Mouse (Mus musculus): ENCODE data around the gene Tigd3. TPM values are rescaled to one million over a fixed set of nuclear protein-coding genes. Genes with fewer than 3 reads are reported as not detected.

Tigd3 gene
- polyA plus RNA-seq, 1 experiment, result 0.94 TPM

DNA sequence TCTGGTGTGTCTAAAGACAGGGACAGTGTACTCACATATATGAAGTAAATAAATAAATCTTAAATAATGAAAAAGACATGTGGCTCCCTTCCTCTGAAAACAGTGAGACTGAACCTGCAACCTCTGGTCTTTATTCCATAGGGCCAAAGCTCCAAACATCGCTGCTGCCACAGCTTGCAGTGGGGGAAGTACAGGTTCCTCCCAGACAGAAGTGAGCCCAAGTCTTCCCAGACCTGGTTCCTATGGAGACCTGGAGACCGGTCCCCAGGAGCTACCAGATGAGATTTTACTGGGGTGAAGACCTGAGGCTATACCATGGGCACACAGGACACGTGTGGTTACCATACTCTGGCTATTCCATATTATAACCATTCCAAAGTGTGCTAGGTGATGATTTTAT, 43.1 kb downstream of the Tigd3 start:
- Histone ChIP-seq H3K27ac (ENCODE audit: control insufficient read depth, insufficient read depth, low read depth, low read length) (peak overlapping the region; percentile 32), H3K4me1 (ENCODE audit: control insufficient read depth, insufficient read depth, low read length) (peaks cover 23% of the 10 kb centered on the region), H3K36me3 (ENCODE audit: control insufficient read depth, insufficient read depth, low read length) (peaks cover 1% of the 10 kb centered on the region), H3K27me3 (ENCODE audit: control insufficient read depth, insufficient read depth, low read length) (no peaks in the 10 kb centered on the region), H3K4me3 (ENCODE audit: control insufficient read depth, low read depth, low read length) (peak overlapping the region; percentile 96)
- TF ChIP-seq POLR2A (IDR thresholded peaks at IDR 0.05; ENCODE audit: control insufficient read depth, low read depth, low read length) (no peak), CTCF (IDR thresholded peaks at IDR 0.05; ENCODE audit: control insufficient read depth, insufficient read depth, insufficient replicate concordance, low read depth, low read length) (no peak)

DNA sequence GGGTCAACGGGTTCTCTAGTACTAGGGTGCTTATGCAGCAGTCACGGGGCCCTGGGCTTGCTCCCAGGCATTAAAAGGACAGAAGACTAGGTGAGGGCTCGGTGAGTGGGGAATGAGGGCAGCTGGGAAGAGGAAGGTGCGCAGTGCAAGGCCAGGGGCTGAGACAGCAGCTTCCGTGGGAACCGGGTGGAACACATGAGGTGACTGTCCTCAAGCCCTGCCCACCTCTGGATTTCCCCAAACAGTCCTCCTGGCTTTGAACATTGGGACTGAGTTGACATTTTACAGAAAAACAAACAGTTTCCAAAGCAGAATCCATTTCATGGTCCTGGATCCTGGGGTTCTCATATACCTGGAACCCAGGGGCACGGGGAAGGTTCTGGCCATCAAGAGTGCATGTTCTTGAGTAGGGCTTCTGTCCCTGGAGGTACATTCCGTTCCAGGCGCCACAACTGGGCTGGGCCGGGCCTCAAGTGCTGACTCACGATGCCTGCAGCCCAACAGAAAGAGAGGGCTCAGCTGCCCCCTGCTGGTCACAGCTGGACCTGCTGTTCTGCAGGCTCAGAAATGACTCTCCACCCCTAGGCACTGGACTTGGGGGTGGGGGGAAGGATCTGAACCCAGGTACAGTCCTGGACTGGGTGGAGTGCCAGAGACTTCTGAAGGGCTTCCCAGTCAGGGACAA, 44.0 kb downstream of the Tigd3 start:
- Histone ChIP-seq H3K36me3 (ENCODE audit: control insufficient read depth, insufficient read depth, low read length) (no peaks in the 10 kb centered on the region; the same call in none of the 2 replicates), H3K27ac (ENCODE audit: control insufficient read depth, insufficient read depth, low read depth, low read length) (peak overlapping the region; percentile 73), H3K4me3 (ENCODE audit: control insufficient read depth, low read depth, low read length) (peak overlapping the region; percentile 96), H3K4me1 (ENCODE audit: control insufficient read depth, insufficient read depth, low read length) (peaks cover 26% of the 10 kb centered on the region), H3K27me3 (ENCODE audit: control insufficient read depth, insufficient read depth, low read length) (no peaks in the 10 kb centered on the region)
- peak; percentile 86 for TF ChIP-seq CTCF (IDR thresholded peaks at IDR 0.05; ENCODE audit: control insufficient read depth, insufficient read depth, insufficient replicate concordance, low read depth, low read length)
- TF ChIP-seq POLR2A (IDR thresholded peaks at IDR 0.05; ENCODE audit: control insufficient read depth, low read depth, low read length), result no peak

DNA sequence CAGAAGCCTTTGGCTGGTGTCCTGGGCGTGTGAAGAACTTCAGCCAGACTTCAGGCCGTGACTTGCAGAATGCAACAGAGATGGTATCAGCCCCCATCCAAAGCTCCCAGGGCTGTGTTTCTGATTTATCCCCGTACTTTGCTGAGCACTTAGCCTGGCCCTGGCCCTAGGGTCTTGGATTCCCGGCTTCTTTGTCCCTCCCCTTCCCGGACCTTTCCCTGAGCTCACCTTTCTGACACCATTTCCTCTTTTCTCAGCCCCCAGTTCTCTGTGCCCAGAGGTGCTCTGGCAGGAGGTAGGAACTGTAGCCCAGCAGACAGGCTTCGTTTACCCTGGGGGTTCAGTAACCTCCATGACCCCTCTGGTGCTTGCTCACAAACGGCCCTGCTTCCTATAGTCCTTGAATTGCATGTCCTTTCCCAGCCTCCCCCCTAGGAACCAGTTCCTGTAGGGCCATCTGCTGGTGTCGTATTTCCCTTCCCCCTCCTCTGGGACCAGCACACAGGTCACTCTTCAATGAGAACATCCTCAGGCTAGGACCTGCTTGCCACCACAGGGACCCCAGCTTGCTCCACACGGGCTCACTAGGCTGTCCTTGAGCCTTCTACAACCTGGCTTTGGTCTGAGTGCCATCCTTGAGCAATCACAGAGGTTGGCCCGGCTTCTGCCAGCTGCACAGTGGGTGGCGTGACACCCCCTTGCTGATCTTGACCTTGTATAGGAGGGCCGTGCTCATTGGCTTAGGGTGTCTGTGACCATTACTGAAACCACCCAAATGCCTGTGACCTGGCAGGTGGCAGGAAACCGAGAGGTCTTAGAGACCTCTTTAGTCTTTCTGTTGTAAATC, 44.9 kb downstream of the Tigd3 start:
- TF ChIP-seq POLR2A (IDR thresholded peaks at IDR 0.05; ENCODE audit: control insufficient read depth, low read depth, low read length) (0 out of 2 replicates have a peak, but pooled peaks have one; percentile 10), CTCF (IDR thresholded peaks at IDR 0.05; ENCODE audit: control insufficient read depth, insufficient read depth, insufficient replicate concordance, low read depth, low read length) (no peak)
- Histone ChIP-seq H3K36me3 (ENCODE audit: control insufficient read depth, insufficient read depth, low read length) (no peaks in the 10 kb centered on the region; the same call in 1 of the 2 replicates), H3K27ac (ENCODE audit: control insufficient read depth, insufficient read depth, low read depth, low read length) (peak overlapping the region; percentile 90), H3K27me3 (ENCODE audit: control insufficient read depth, insufficient read depth, low read length) (no peaks in the 10 kb centered on the region), H3K4me3 (ENCODE audit: control insufficient read depth, low read depth, low read length) (peak overlapping the region; percentile 96), H3K4me1 (ENCODE audit: control insufficient read depth, insufficient read depth, low read length) (peaks cover 30% of the 10 kb centered on the region)

DNA sequence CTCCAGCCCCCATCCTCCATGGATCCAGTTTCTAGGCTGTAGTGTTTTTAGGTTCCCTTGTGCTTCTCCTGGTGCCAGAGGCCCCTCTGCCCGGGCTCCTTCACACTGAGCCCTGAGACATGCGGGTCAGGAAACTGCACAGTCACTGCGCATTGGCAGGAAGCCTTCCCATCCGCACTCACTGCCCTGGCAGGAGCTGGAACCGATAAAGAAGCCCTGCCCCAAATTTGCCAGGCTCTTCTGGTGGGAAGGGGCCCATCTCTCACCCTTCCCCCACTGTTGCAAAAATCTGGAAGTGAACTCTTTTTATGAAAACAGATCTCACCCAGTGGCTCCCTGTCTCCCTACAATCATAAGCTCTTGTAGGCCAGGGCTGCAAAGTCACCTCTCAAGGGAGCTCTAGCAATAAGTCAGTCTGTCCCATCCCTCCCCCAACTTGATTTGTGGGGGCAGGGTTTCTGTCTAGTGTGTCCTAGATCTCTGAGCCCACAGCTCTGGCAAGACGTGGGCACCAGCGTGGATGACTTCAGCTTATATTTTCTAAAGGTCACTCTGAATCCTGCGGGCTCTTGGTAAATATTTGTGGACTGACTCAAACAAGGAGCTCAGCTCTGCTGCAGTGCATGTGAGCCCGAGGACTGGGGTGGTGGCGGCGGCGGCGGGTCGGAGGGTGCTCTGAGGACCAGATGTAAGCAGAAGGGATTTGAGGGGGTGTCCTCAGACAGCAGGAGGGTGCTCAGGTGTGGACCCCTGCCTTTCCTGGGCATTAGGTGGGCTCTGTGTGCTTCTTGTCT, 45.7 kb downstream of the Tigd3 start:
- H3K27me3 ChIP-seq (ENCODE audit: control insufficient read depth, insufficient read depth, low read length), result no peaks in the 10 kb centered on the region
- H3K4me1 ChIP-seq (ENCODE audit: control insufficient read depth, insufficient read depth, low read length), result peaks cover 30% of the 10 kb centered on the region
- TF ChIP-seq POLR2A (IDR thresholded peaks at IDR 0.05; ENCODE audit: control insufficient read depth, low read depth, low read length) (no peak), CTCF (IDR thresholded peaks at IDR 0.05; ENCODE audit: control insufficient read depth, insufficient read depth, insufficient replicate concordance, low read depth, low read length) (no peak)
- H3K4me3 ChIP-seq (ENCODE audit: control insufficient read depth, low read depth, low read length), result peak overlapping the region; percentile 96
- peak overlapping the region; percentile 90 for H3K27ac ChIP-seq (ENCODE audit: control insufficient read depth, insufficient read depth, low read depth, low read length)
- H3K36me3 ChIP-seq (ENCODE audit: control insufficient read depth, insufficient read depth, low read length), result no peaks in the 10 kb centered on the region; the same call in 1 of the 2 replicates

DNA sequence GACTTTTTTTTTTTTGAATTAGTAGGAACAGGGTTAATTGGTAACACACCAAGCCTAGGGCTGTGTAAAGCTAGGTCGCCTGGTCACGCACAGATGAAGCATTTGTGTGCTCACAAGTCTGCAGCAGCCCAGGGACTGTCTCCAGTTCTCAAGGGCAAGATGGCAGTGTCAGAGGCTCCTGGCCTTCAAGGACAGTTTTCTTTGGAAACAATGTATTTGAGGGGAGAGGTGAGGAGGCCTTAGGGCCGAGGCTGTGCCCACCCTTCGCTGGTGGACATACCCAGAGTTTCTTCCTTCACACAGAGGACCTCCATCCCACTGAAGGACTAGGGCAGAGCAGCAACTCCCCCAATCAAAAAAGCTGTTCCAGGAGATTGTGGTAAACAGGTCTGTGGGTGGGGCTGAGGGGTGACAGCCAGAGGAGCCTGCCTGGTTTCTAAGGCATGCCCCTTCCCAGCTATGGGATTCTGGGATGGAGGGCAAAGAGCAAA, 46.6 kb downstream of the Tigd3 start:
- Histone ChIP-seq H3K27ac (ENCODE audit: control insufficient read depth, insufficient read depth, low read depth, low read length) (peak overlapping the region; percentile 90), H3K4me1 (ENCODE audit: control insufficient read depth, insufficient read depth, low read length) (peaks cover 30% of the 10 kb centered on the region), H3K4me3 (ENCODE audit: control insufficient read depth, low read depth, low read length) (peak overlapping the region; percentile 96), H3K36me3 (ENCODE audit: control insufficient read depth, insufficient read depth, low read length) (no peaks in the 10 kb centered on the region; the same call in 1 of the 2 replicates), H3K27me3 (ENCODE audit: control insufficient read depth, insufficient read depth, low read length) (no peaks in the 10 kb centered on the region)
- no peak for TF ChIP-seq CTCF (IDR thresholded peaks at IDR 0.05; ENCODE audit: control insufficient read depth, insufficient read depth, insufficient replicate concordance, low read depth, low read length)

DNA sequence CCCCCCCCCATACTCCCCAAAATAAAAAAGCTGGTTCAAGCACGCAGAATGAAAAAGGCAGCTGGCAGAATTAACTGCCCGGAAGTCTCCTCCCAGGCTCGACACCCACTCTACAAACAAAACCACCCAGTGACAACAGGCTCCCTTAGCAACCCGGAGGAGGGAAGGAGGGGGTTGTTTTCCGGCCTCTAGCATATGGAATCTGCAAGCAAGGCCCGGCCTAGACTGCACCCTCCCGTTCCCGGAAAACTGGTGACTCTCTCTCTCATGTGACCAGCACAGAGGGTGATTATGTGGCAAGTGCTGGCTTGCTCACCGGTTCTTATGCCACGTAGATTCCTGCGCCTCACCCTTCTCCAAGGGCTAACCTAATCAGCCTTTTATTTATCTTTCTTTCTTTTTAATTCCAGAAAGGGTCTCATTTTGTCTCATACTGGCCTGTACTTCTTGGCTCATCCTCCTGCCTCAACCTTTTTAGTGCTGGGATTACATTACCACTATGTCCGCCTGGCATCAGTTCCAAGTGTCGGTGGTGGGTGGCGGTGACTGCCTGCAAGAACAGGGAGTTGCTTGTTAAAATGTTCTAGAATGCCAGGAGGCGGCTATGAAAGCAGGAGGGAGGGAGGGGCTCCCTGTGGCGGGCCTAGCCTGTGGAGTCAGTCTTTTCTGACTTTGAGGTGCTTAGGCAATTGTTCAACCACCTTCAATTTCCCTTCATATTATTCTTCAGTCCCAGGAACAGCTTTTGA, 47.2 kb downstream of the Tigd3 start:
- TF ChIP-seq POLR2A (IDR thresholded peaks at IDR 0.05; ENCODE audit: control insufficient read depth, low read depth, low read length), result no peak
- no peak for TF ChIP-seq CTCF (IDR thresholded peaks at IDR 0.05; ENCODE audit: control insufficient read depth, insufficient read depth, insufficient replicate concordance, low read depth, low read length)
- Histone ChIP-seq H3K4me1 (ENCODE audit: control insufficient read depth, insufficient read depth, low read length) (peaks cover 30% of the 10 kb centered on the region), H3K4me3 (ENCODE audit: control insufficient read depth, low read depth, low read length) (peak overlapping the region; percentile 96), H3K27me3 (ENCODE audit: control insufficient read depth, insufficient read depth, low read length) (no peaks in the 10 kb centered on the region), H3K27ac (ENCODE audit: control insufficient read depth, insufficient read depth, low read depth, low read length) (peak overlapping the region; percentile 90), H3K36me3 (ENCODE audit: control insufficient read depth, insufficient read depth, low read length) (no peaks in the 10 kb centered on the region; the same call in 1 of the 2 replicates)
